Mouse (Mus musculus) hindbrain, embryonic 16.5 days (tissue): ENCODE data around the gene Mis18a. TPM values are rescaled to one million over a fixed set of nuclear protein-coding genes. Genes with fewer than 3 reads are reported as not detected.

Experiments
- ATAC-seq: fragments of 200-750 bp; cut with Nextera tagmentation; 2 replicates; pipeline ENCODE4 v1.8.0; 2017; ENCODE audit warnings: moderate TSS enrichment, moderate library complexity
- H3K27ac ChIP-seq: fragments of 300-500 bp; sonication (generic); 2 replicates; pipeline ENCODE4 v1.5.1; 2014; ENCODE audit warnings: low read depth, mild to moderate bottlenecking, control low read depth, low read length, moderate library complexity
- H3K27me3 ChIP-seq: fragments of 300-500 bp; sonication (generic); replicated peaks from 2 replicates; pipeline ENCODE4 v1.6.1; 2014; ENCODE audit warnings: low read length; ENCODE audit not compliant: control insufficient read depth, insufficient read depth
- H3K36me3 ChIP-seq: fragments of 300-500 bp; sonication (generic); 2 replicates; pipeline ENCODE4 v1.6.1; 2014; ENCODE audit warnings: mild to moderate bottlenecking, low read length, moderate library complexity, mixed read lengths; ENCODE audit not compliant: control insufficient read depth, insufficient read depth
- H3K4me1 ChIP-seq: fragments of 300-500 bp; sonication (generic); 2 replicates; pipeline ENCODE4 v1.6.1; 2014; ENCODE audit warnings: low read depth, low read length; ENCODE audit not compliant: control insufficient read depth, insufficient read depth
- H3K4me2 ChIP-seq: fragments of 300-500 bp; sonication (generic); 2 replicates; pipeline ENCODE4 v1.6.1; 2014; ENCODE audit warnings: mild to moderate bottlenecking, low read length, control low read depth, moderate library complexity
- H3K4me3 ChIP-seq: fragments of 300-500 bp; sonication (generic); 2 replicates; pipeline ENCODE4 v1.5.1; 2014; ENCODE audit warnings: mild to moderate bottlenecking, low read length, control low read depth, moderate library complexity
- H3K9ac ChIP-seq: fragments of 300-500 bp; sonication (generic); 2 replicates; pipeline ENCODE4 v1.6.1; 2014; ENCODE audit warnings: low read depth, mild to moderate bottlenecking, control low read depth, low read length, moderate library complexity
- H3K9me3 ChIP-seq: fragments of 300-500 bp; sonication (generic); 2 replicates; pipeline ENCODE4 v1.6.1; 2014; ENCODE audit warnings: mild to moderate bottlenecking, low read length, moderate library complexity; ENCODE audit not compliant: control insufficient read depth
- WGBS: fragments of 180-500 bp; shearing (Covaris S2); extraction: QIAGEN DNeasy Blood & Tissue Kit; methylation state at CpG from one replicate; pipeline ENCODE4 v1.1.7; 2014; 5-methylcytosine and 5-hydroxymethylcytosine counted together
- polyA plus RNA-seq: library from polyadenylated mRNA; unstranded; fragments of >200 nt; fragmentation: Nextera tagmentation; extraction: Ambion mirVana; gene quantifications from 2 replicates; pipeline ENCODE4 v1.2.1, GENCODE M21; 2015

Mis18a gene
- polyA plus RNA-seq, 1 experiment from 2014 or later: 31.3 TPM

GRCm38 (mm10) chr16:90674651-90675050 is 52.6 kb downstream of the Mis18a start:
- WGBS: 95% methylated on average over 6 of the region's 6 CpGs
- ATAC-seq: no peak
- no peaks in the 10 kb centered on the region for H3K27me3 ChIP-seq
- H3K36me3 ChIP-seq: no peaks in the 10 kb centered on the region
- no peak overlapping the region for H3K27ac ChIP-seq
- H3K4me3 ChIP-seq: no peak overlapping the region
- no peak overlapping the region for H3K9ac ChIP-seq
- H3K4me2 ChIP-seq: no peak overlapping the region
- no peaks in the 10 kb centered on the region for H3K4me1 ChIP-seq
- H3K9me3 ChIP-seq: no peaks in the 10 kb centered on the region

GRCm38 (mm10) chr16:90673507-90674354 is 53.5 kb downstream of the Mis18a start:
- Histone ChIP-seq H3K4me1 (no peaks in the 10 kb centered on the region), H3K4me3 (no peak overlapping the region), H3K4me2 (no peak overlapping the region), H3K27me3 (no peaks in the 10 kb centered on the region), H3K9ac (no peak overlapping the region), H3K27ac (no peak overlapping the region), H3K36me3 (no peaks in the 10 kb centered on the region), H3K9me3 (no peaks in the 10 kb centered on the region)
- peak; percentile 82 for ATAC-seq
- WGBS: 76% methylated on average over 21 of the region's 21 CpGs

Other genes starting within 250 kb of the Mis18a start
- 0.74 and 0.98 TPM in 2 replicates for gene Mrap, start 10.8 kb upstream of the Mis18a start, polyA plus RNA-seq
- 8.2 and 9.2 TPM in 2 replicates for gene Urb1, start 83.0 kb upstream of the Mis18a start, polyA plus RNA-seq
- 4.4 and 4.8 TPM in 2 replicates for gene Eva1c, start 99.3 kb upstream of the Mis18a start, polyA plus RNA-seq
- gene Cfap298, start 207.7 kb upstream of the Mis18a start, polyA plus RNA-seq: 54.4 and 61.1 TPM in 2 replicates